Mouse (Mus musculus) liver, adult 2 months (tissue): ENCODE results near the gene Atp5j. TPM values are rescaled to one million over a fixed set of nuclear protein-coding genes. Genes with fewer than 3 reads are reported as not detected.
A peak's percentile ranks its signal among the peaks of the same experiment; 100 is the strongest.

Source experiments
- DNase-seq: peaks from one replicate; pipeline ENCODE4 v3.0.0-alpha.2; 2011; ENCODE audit warnings: low read depth, low spot score; ENCODE audit errors: extremely low read depth
- H3K27ac ChIP-seq: fragments of 200-500 bp; replicated peaks from 2 replicates; pipeline ENCODE4 v1.5.1; 2012; ENCODE audit warnings: low read depth, mild to moderate bottlenecking, control low read depth, inconsistent platforms, low read length; ENCODE audit not compliant: insufficient read depth
- H3K27me3 ChIP-seq: fragments of 200-500 bp; 2 replicates; pipeline ENCODE4 v1.6.1; 2012; ENCODE audit warnings: mild to moderate bottlenecking, moderate library complexity, low read length, inconsistent platforms; ENCODE audit not compliant: control insufficient read depth, insufficient read depth
- H3K36me3 ChIP-seq: fragments of 200-500 bp; 2 replicates; pipeline ENCODE4 v1.6.1; 2012; ENCODE audit warnings: low read length, inconsistent platforms; ENCODE audit not compliant: control insufficient read depth, insufficient read depth
- H3K4me1 ChIP-seq: fragments of 200-500 bp; 2 replicates; pipeline ENCODE4 v1.6.1; 2011; ENCODE audit warnings: low read length; ENCODE audit not compliant: control insufficient read depth, insufficient read depth
- H3K4me3 ChIP-seq: fragments of 200-500 bp; 2 replicates; pipeline ENCODE4 v1.5.1; 2011; ENCODE audit warnings: low read depth, mild to moderate bottlenecking, control low read depth, low read length, moderate library complexity; ENCODE audit not compliant: insufficient read depth
- H3K79me2 ChIP-seq: fragments of 200-500 bp; 2 replicates; pipeline ENCODE4 v1.6.1; 2012; ENCODE audit warnings: inconsistent platforms, mild to moderate bottlenecking, low read length, moderate library complexity; ENCODE audit not compliant: control insufficient read depth, insufficient read depth
- H3K9ac ChIP-seq: fragments of 200-500 bp; 2 replicates; pipeline ENCODE4 v1.6.1; 2012; ENCODE audit warnings: low read depth, mild to moderate bottlenecking, control low read depth, inconsistent platforms, low read length
- CTCF ChIP-seq: fragments of 200-500 bp; IDR thresholded peaks from 2 replicates; pipeline ENCODE4 v1.5.1; 2011; ENCODE audit warnings: low read depth, low read length, control low read depth
- POLR2A ChIP-seq: fragments of 200-500 bp; IDR thresholded peaks from 2 replicates; pipeline ENCODE4 v1.6.1; 2011; ENCODE audit warnings: low read length, control low read depth; ENCODE audit not compliant: insufficient read depth; ENCODE audit errors: extremely low read depth
- WGBS: fragments of 180-500 bp; shearing (Covaris S2); methylation state at CpG from one replicate; pipeline ENCODE4 v1.1.7; 2018; 5-methylcytosine and 5-hydroxymethylcytosine counted together
- polyA plus RNA-seq: library from polyadenylated mRNA; depleted of rRNA; stranded (reverse); fragments of >200 nt; gene quantifications from 2 replicates; pipeline ENCODE4 v1.2.3, GENCODE M21; 2012
- total RNA-seq: library from RNA; depleted of rRNA; stranded (reverse); fragments of >200 nt; gene quantifications from 2 replicates; pipeline ENCODE4 v1.2.3, GENCODE M21; 2014

The Atp5j gene
- total and polyA plus RNA-seq, 2 experiments = 196 to 354 TPM

- Histone ChIP-seq H3K27ac (no peak overlapping the region), H3K4me3 (0 out of 2 replicates have a peak overlapping the region, but pooled peaks have one; percentile 25), H3K27me3 (no peaks in the 10 kb centered on the region), H3K9ac (no peak overlapping the region), H3K4me1 (peaks cover 7% of the 10 kb centered on the region), H3K36me3 (no peaks in the 10 kb centered on the region), H3K79me2 (no peaks in the 10 kb centered on the region)
- DNase-seq = peak; percentile 86
- no peak for TF ChIP-seq POLR2A
- TF ChIP-seq CTCF = no peak
- 23% methylated on average over 3 of the region's 3 CpGs for WGBS
Measured at GRCm38 (mm10) chr16:84806175-84806574, 29.2 kb downstream of the Atp5j start.

- Histone ChIP-seq H3K79me2 (no peaks in the 10 kb centered on the region), H3K9ac (no peak overlapping the region), H3K4me3 (no peak overlapping the region), H3K4me1 (peaks cover 7% of the 10 kb centered on the region), H3K27me3 (no peaks in the 10 kb centered on the region), H3K36me3 (no peaks in the 10 kb centered on the region), H3K27ac (no peak overlapping the region)
- no peak for DNase-seq
- no peak for TF ChIP-seq POLR2A
- TF ChIP-seq CTCF = no peak
- 79% methylated on average over 5 of the region's 5 CpGs for WGBS
Measured at GRCm38 (mm10) chr16:84804866-84805265, 30.6 kb downstream of the Atp5j start.

- Histone ChIP-seq H3K79me2 (no peaks in the 10 kb centered on the region), H3K36me3 (no peaks in the 10 kb centered on the region), H3K4me1 (peaks cover 5% of the 10 kb centered on the region), H3K27me3 (no peaks in the 10 kb centered on the region), H3K4me3 (no peak overlapping the region), H3K9ac (no peak overlapping the region), H3K27ac (no peak overlapping the region)
- WGBS = 65% methylated on average over 6 of the region's 6 CpGs
- DNase-seq = no peak
- TF ChIP-seq CTCF (no peak), POLR2A (no peak)
Measured at GRCm38 (mm10) chr16:84802217-84802616, 33.2 kb downstream of the Atp5j start.

GRCm38 (mm10) chr16:84800038-84800437 lies 35.4 kb downstream of the Atp5j start:
- DNase-seq = no peak
- Histone ChIP-seq H3K4me1 (no peaks in the 10 kb centered on the region; the same call in 1 of the 2 replicates), H3K9ac (no peak overlapping the region), H3K36me3 (no peaks in the 10 kb centered on the region), H3K4me3 (no peak overlapping the region), H3K27ac (no peak overlapping the region), H3K79me2 (no peaks in the 10 kb centered on the region), H3K27me3 (no peaks in the 10 kb centered on the region)
- TF ChIP-seq CTCF (no peak), POLR2A (no peak)
- WGBS = 90% methylated on average over 1 of the region's 2 CpGs

GRCm38 (mm10) chr16:84796678-84797077 lies 38.7 kb downstream of the Atp5j start:
- Histone ChIP-seq H3K27ac (no peak overlapping the region), H3K79me2 (no peaks in the 10 kb centered on the region), H3K4me3 (no peak overlapping the region), H3K27me3 (no peaks in the 10 kb centered on the region), H3K4me1 (no peaks in the 10 kb centered on the region; the same call in 1 of the 2 replicates), H3K36me3 (no peaks in the 10 kb centered on the region), H3K9ac (no peak overlapping the region)
- WGBS = 78% methylated on average over 9 of the region's 9 CpGs
- TF ChIP-seq CTCF = no peak
- no peak for TF ChIP-seq POLR2A
- no peak for DNase-seq

- Histone ChIP-seq H3K36me3 (no peaks in the 10 kb centered on the region), H3K4me3 (no peak overlapping the region), H3K27ac (no peak overlapping the region), H3K27me3 (no peaks in the 10 kb centered on the region), H3K4me1 (no peaks in the 10 kb centered on the region; the same call in 1 of the 2 replicates), H3K79me2 (no peaks in the 10 kb centered on the region), H3K9ac (no peak overlapping the region)
- TF ChIP-seq POLR2A = no peak
- TF ChIP-seq CTCF = 0 out of 2 replicates have a peak, but pooled peaks have one; percentile 15
- DNase-seq = peak; percentile 22
- WGBS = 31% methylated on average over 3 of the region's 3 CpGs
Measured at GRCm38 (mm10) chr16:84795337-84795736, 40.1 kb downstream of the Atp5j start.
